In the genomic region with DNA sequence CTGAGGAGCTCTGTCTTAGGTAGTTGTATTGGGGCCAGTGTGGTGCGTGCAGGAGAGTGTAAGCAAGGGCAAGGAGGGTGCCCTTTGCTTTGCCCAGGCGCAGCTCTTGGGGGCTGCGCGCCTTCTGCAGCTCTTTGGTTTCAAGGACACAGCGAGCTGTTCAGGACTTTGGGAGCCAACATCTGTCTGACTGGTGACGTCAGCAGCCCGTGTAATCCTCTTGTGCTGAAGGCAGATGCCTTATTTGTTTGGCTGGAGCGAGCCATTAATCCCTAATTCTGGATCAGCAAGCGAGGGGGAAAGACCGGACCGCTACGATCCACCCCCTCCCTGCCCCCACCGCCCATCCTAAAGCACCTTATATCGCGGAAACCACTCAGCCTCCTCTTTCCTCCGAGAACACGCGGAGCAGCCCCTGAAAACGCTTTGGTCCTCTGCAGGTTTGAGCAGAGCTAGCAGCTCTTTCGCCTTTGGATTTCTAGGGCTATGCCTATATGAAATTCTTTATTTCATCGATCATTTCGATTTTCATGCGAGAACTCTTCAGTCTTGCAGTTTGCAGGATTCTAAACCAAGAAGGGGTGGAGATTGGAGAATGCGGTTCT, we compare ENCODE assay signal across 9 mouse cellular contexts.
DNase-seq lines count a peak whose midpoint lies in the region; ATAC-seq and TF ChIP-seq lines count a peak whose summit lies in the region.
"Had no signal": no experiment of that assay in that cellular context is flagged by ENCODE, and none has a peak within 500 bp of the region (broad histone marks: within the 10 kb centered on the region; RNA-seq: fewer than 3 reads in every experiment).

No protein-coding gene starts in this region.

- H3K4me2 ChIP-seq in limb, embryonic 15.5 days: peak overlapping the region; percentile 36

- peak; percentile 20; the same call in 1 of the 2 replicates for TF ChIP-seq POLR2A in brain, embryonic 14.5 days (IDR thresholded peaks at IDR 0.05; ENCODE audit: borderline replicate concordance, extremely low read depth, insufficient read depth, insufficient read length, poor library complexity, severe bottlenecking)

- H3K36me3 ChIP-seq in hindbrain, embryonic 10.5 days: peaks cover 25% of the 10 kb centered on the region
- H3K36me3 ChIP-seq in limb, embryonic 15.5 days: no peaks in the 10 kb centered on the region

- H3K4me3 ChIP-seq in hindbrain, embryonic 10.5 days: peak overlapping the region; percentile 72
- peak overlapping the region; percentile 22; the same call in 1 of the 2 replicates for H3K4me3 ChIP-seq in limb, embryonic 15.5 days

- no peak for TF ChIP-seq CTCF in brain, embryonic 14.5 days (IDR thresholded peaks at IDR 0.05; ENCODE audit: borderline replicate concordance, extremely low read depth, insufficient read depth, insufficient read length)

- peaks cover 51% of the 10 kb centered on the region for H3K27me3 ChIP-seq in hindbrain, embryonic 10.5 days (ENCODE audit: insufficient read depth, poor library complexity, severe bottlenecking)
- peaks cover 82% of the 10 kb centered on the region for H3K27me3 ChIP-seq in limb, embryonic 15.5 days

- H3K9me3 ChIP-seq in hindbrain, embryonic 10.5 days: no peaks in the 10 kb centered on the region
- H3K9me3 ChIP-seq in limb, embryonic 15.5 days: no peaks in the 10 kb centered on the region

- 0% methylated on average over 24 of the region's 24 CpGs for WGBS in hindbrain, embryonic 10.5 days
- WGBS in limb, embryonic 15.5 days: under 1% methylated on average over 24 of the region's 24 CpGs

- peak overlapping the region; percentile 99 for H3K27ac ChIP-seq in hindbrain, embryonic 10.5 days
- H3K27ac ChIP-seq in limb, embryonic 15.5 days: no peak overlapping the region
- H3K27ac ChIP-seq: liver, embryonic 14.5 days had no signal

- peaks cover 36% of the 10 kb centered on the region for H3K4me1 ChIP-seq in hindbrain, embryonic 10.5 days (replicated peaks)
- H3K4me1 ChIP-seq in limb, embryonic 15.5 days: peaks cover 14% of the 10 kb centered on the region

- peak; percentile 96 for DNase-seq in brain, embryonic 14.5 days (ENCODE audit: low read depth)
- peak; percentile 65 to 70 for DNase-seq in cerebellum, postnatal 25 days
- DNase-seq in hindbrain, embryonic 10.5 days (ENCODE audit: low spot score): peak; percentile 85
- DNase-seq in right cerebral cortex, postnatal 36 days (ENCODE audit: low spot score in 2 of 2): peak; percentile 77 to 84
- no peak for DNase-seq in thymus, postnatal 36 days
- no peak for DNase-seq in kidney, postnatal 25 days
- no peak for DNase-seq in heart, adult 11 months

- H3K9ac ChIP-seq in limb, embryonic 15.5 days: no peak overlapping the region
- H3K9ac ChIP-seq: liver, embryonic 14.5 days had no signal

- no peak for ATAC-seq in limb, embryonic 15.5 days (ENCODE audit: insufficient number of reproducible peaks, low FRiP score, low TSS enrichment, low read depth)

Comparison
In these comparisons a context has a peak if more than half of its experiments do, and no peak if none do; other contexts are left out.
1. DNase-seq: peak in brain, embryonic 14.5 days (single experiment), cerebellum, postnatal 25 days (2 of 2), hindbrain, embryonic 10.5 days (single experiment) and right cerebral cortex, postnatal 36 days (2 of 2); none in thymus, postnatal 36 days (0 of 2), kidney, postnatal 25 days (0 of 2) and heart, adult 11 months (single experiment).